Mouse (Mus musculus) liver, embryonic 15.5 days (tissue): ENCODE data around the gene Txndc9. TPM values are rescaled to one million over a fixed set of nuclear protein-coding genes. Genes with fewer than 3 reads are reported as not detected.
"Not testable (repeated sequence)": the region's sequence is repeated elsewhere in the genome, so short reads cannot be mapped to it uniquely, and the experiment has no call there.

Source experiments
- ATAC-seq: fragments of 200-750 bp; cut with Nextera tagmentation; 2 replicates; pipeline ENCODE4 v1.8.0; 2017; ENCODE audit warnings: moderate number of reproducible peaks, mild to moderate bottlenecking, moderate library complexity; ENCODE audit not compliant: insufficient read depth
- H3K27ac ChIP-seq: fragments of 300-500 bp; sonication (generic); replicated peaks from 2 replicates; pipeline ENCODE4 v1.5.1; 2015; ENCODE audit warnings: mild to moderate bottlenecking, inconsistent platforms
- H3K27me3 ChIP-seq: fragments of 300-500 bp; sonication (generic); 2 replicates; pipeline ENCODE4 v1.6.1; 2015; ENCODE audit warnings: mild to moderate bottlenecking, inconsistent platforms
- H3K36me3 ChIP-seq: fragments of 300-500 bp; sonication (generic); replicated peaks from 2 replicates; pipeline ENCODE4 v1.6.1; 2015; ENCODE audit warnings: moderate library complexity, mild to moderate bottlenecking, inconsistent platforms
- H3K4me1 ChIP-seq: fragments of 300-500 bp; sonication (generic); replicated peaks from 2 replicates; pipeline ENCODE4 v1.6.1; 2015; ENCODE audit warnings: inconsistent platforms
- H3K4me2 ChIP-seq: fragments of 300-500 bp; sonication (generic); 2 replicates; pipeline ENCODE4 v1.6.1; 2015; ENCODE audit warnings: moderate library complexity, mild to moderate bottlenecking, inconsistent platforms
- H3K4me3 ChIP-seq: fragments of 300-500 bp; sonication (generic); replicated peaks from 2 replicates; pipeline ENCODE4 v1.5.1; 2015; ENCODE audit warnings: mild to moderate bottlenecking, inconsistent platforms
- H3K9ac ChIP-seq: fragments of 300-500 bp; sonication (generic); 2 replicates; pipeline ENCODE4 v1.6.1; 2015; ENCODE audit warnings: moderate library complexity, mild to moderate bottlenecking, inconsistent platforms
- H3K9me3 ChIP-seq: fragments of 300-500 bp; sonication (generic); replicated peaks from 2 replicates; pipeline ENCODE4 v1.6.1; 2016; ENCODE audit warnings: inconsistent platforms
- WGBS: fragments of 180-500 bp; shearing (Covaris S2); methylation state at CpG from one replicate; pipeline ENCODE4 v1.1.7; 2015; ENCODE audit warnings: mixed read lengths; ENCODE audit not compliant: insufficient replicate concordance; 5-methylcytosine and 5-hydroxymethylcytosine counted together
- polyA plus RNA-seq: library from polyadenylated mRNA; unstranded; fragments of >200 nt; fragmentation: Nextera tagmentation; extraction: Ambion mirVana; gene quantifications from 2 replicates; pipeline ENCODE4 v1.2.1, GENCODE M21; 2015

The Txndc9 gene
- polyA plus RNA-seq, 1 experiment from 2014 or later = 60.3 TPM

- 66% methylated on average over 9 of the region's 9 CpGs for WGBS
- not testable (repeated sequence) for H3K4me1 ChIP-seq, ATAC-seq
Measured at GRCm38 (mm10) chr1:37976666-37977065, 21.0 kb downstream of the Txndc9 start.

GRCm38 (mm10) chr1:37971520-37971919 is 26.2 kb downstream of the Txndc9 start:
- Histone ChIP-seq H3K4me2 (no peak overlapping the region), H3K4me3 (no peak overlapping the region), H3K36me3 (no peaks in the 10 kb centered on the region), H3K9ac (no peak overlapping the region), H3K27ac (no peak overlapping the region), H3K4me1 (no peaks in the 10 kb centered on the region), H3K9me3 (no peaks in the 10 kb centered on the region), H3K27me3 (no peaks in the 10 kb centered on the region)
- no peak for ATAC-seq
- WGBS = 37% methylated on average over 4 of the region's 4 CpGs

More at GRCm38 (mm10) chr1:37976666-37977065, 21.0 kb downstream of the Txndc9 start:
- H3K36me3 ChIP-seq, H3K9me3 ChIP-seq, H3K4me2 ChIP-seq, H3K4me3 ChIP-seq, H3K27ac ChIP-seq, H3K9ac ChIP-seq, H3K27me3 ChIP-seq: not testable (repeated sequence)

DNA sequence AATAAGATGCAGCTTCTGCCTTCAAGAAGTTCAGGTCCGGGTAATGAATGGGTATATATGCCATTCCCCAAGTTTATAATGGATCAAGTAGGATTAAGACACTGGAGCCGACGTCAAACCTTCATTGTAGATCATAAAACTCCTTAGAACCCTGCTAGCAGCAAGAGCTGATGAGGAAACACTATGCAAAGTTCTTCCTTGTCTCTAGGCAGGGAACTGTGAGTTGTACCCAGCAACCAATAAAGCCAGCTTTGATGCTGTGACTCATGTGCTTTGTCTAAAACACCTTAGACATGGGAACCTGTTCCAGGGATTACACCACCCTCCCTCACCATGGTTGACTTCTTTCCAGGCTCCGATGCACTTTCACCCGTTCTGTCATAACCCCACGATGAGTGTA is 28.9 kb downstream of the Txndc9 start:
- Histone ChIP-seq H3K27ac (no peak overlapping the region), H3K9me3 (no peaks in the 10 kb centered on the region), H3K9ac (no peak overlapping the region), H3K36me3 (no peaks in the 10 kb centered on the region), H3K4me1 (no peaks in the 10 kb centered on the region), H3K4me3 (no peak overlapping the region), H3K27me3 (no peaks in the 10 kb centered on the region; the same call in 1 of the 2 replicates), H3K4me2 (no peak overlapping the region)
- 70% methylated on average over 6 of the region's 6 CpGs for WGBS
- ATAC-seq = no peak

DNA sequence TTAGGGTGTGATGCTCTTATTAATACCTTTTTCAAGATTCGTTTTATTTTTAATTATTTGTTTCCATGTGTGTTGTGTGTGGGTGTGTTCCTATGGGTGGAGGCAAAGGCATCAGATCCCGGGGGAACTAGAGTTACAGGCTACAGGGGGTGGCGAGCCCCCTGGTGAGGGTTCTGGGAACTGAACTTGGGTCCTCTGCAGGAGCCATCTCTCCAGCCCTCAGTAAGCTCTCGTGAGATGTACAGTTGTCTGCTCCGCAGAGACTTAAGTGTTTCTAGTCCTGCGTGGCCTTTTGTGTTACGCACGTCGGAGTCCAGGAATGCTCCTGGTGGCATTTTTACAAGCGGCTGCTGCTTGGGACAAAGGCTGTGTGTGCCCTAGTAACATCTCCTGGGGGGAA is 32.1 kb downstream of the Txndc9 start:
- Histone ChIP-seq H3K27me3 (no peaks in the 10 kb centered on the region; the same call in 1 of the 2 replicates), H3K4me2 (no peak overlapping the region), H3K9me3 (no peaks in the 10 kb centered on the region), H3K27ac (no peak overlapping the region), H3K4me1 (no peaks in the 10 kb centered on the region), H3K9ac (no peak overlapping the region), H3K36me3 (no peaks in the 10 kb centered on the region), H3K4me3 (no peak overlapping the region)
- WGBS = 61% methylated on average over 10 of the region's 10 CpGs
- ATAC-seq = no peak

GRCm38 (mm10) chr1:37959486-37959885 is 38.2 kb downstream of the Txndc9 start:
- Histone ChIP-seq H3K27ac (no peak overlapping the region), H3K9me3 (no peaks in the 10 kb centered on the region), H3K27me3 (no peaks in the 10 kb centered on the region), H3K9ac (no peak overlapping the region), H3K4me2 (no peak overlapping the region), H3K36me3 (no peaks in the 10 kb centered on the region), H3K4me3 (no peak overlapping the region), H3K4me1 (no peaks in the 10 kb centered on the region)
- ATAC-seq = no peak
- WGBS = 63% methylated on average over 5 of the region's 5 CpGs

- Histone ChIP-seq H3K27me3 (no peaks in the 10 kb centered on the region), H3K27ac (no peak overlapping the region), H3K4me1 (no peaks in the 10 kb centered on the region), H3K36me3 (no peaks in the 10 kb centered on the region), H3K9me3 (no peaks in the 10 kb centered on the region), H3K4me2 (no peak overlapping the region), H3K4me3 (no peak overlapping the region), H3K9ac (no peak overlapping the region)
- 47% methylated on average over 2 of the region's 2 CpGs for WGBS
- ATAC-seq = no peak
Measured at GRCm38 (mm10) chr1:37958516-37958915, 39.2 kb downstream of the Txndc9 start.

DNA sequence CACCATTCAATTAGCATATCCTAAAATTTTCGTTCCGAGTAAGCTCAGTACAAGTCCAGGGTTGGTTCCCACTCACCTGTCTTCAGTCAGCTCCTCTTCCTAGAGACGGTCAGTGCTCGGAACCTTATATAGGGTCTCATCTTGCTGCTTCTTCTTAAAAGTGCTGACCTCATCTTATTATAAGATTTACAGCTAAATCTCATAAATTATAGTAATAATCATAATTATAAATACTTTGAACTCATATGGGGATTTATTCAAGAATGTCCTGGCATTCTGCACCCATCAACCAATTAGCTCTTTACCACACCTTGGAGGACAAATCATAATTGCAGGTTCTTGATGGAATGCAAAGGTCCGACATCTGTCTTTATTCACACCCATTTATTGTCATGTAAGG is 40.0 kb downstream of the Txndc9 start, which contains the start of gene Lyg1:
Gene Lyg1 (minus strand): TSS at position 101 of the 400 bp plus-strand sequence.
- no peak within 1 kb of the TSS for H3K4me2 ChIP-seq
- no peak within 1 kb of the TSS for H3K4me3 ChIP-seq
- no peaks in the 10 kb centered on the region for H3K27me3 ChIP-seq
- ATAC-seq = no peak
- 61% methylated on average over 5 of the region's 5 CpGs for WGBS
- no peak within 1 kb of the TSS for H3K27ac ChIP-seq
- H3K4me1 ChIP-seq = no peaks in the 10 kb centered on the region
- no peaks in the 10 kb centered on the region for H3K36me3 ChIP-seq
- no peak within 1 kb of the TSS for H3K9ac ChIP-seq
- no peaks in the 10 kb centered on the region for H3K9me3 ChIP-seq

DNA sequence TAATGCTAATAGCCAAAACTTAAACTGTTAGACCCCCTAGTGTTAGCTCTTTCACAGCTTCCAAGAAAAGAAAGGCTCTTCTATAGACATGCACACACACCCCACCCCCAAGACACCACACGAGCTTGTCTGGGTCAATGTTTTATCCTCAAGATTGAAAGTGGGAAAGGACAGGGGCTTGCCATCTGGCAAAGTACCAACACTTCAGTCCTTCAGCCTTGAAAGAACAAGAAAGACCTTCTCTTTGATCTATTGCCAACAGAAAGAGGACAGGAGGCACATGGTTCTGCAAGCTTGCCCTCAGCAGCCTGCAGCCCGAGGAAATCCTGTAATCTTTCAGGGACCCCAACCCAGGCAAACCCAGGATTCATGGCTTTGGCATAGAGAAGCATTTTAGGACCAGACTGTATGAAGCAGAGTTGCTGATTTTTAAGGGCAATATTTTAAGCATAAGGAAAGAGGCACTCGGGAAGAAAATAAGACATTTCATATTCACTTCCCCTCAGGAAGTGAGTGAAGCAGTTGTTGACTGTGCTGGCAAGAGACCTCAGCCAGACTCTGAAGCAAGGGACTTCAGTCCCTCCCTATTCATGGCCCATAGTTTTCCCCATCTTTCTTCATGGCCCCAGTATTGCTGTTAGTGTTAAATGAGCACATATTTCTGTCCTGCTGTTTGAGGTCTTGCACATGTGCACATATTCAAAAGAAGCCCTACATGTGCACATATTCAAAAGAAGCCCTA is 40.8 kb downstream of the Txndc9 start:
- Histone ChIP-seq H3K36me3 (no peaks in the 10 kb centered on the region), H3K4me3 (no peak overlapping the region), H3K27me3 (no peaks in the 10 kb centered on the region), H3K4me1 (no peaks in the 10 kb centered on the region), H3K4me2 (no peak overlapping the region), H3K9me3 (no peaks in the 10 kb centered on the region), H3K27ac (no peak overlapping the region), H3K9ac (no peak overlapping the region)
- WGBS = 15% methylated on average over 3 of the region's 3 CpGs
- ATAC-seq = no peak

DNA sequence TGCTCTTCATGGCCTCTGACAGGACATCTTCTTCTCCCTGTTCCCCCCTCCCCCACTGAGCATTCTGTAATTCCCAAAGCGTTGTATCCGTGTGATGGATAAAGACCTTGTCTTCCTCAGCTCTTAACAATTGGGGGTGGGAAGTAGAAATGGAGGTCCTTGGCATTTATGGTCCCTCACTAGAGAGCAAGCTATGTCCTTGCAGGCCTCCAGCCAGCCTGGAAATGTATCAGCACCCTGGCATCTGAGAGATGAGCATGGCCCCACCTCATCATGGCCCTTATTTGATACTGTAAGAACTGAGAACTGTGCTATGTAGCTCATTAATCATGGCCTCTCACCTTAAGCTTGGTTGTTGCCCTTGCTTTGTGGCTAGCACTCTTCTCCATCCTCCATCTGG is 42.4 kb downstream of the Txndc9 start:
- Histone ChIP-seq H3K9me3 (no peaks in the 10 kb centered on the region), H3K4me1 (no peaks in the 10 kb centered on the region), H3K4me2 (no peak overlapping the region), H3K27me3 (no peaks in the 10 kb centered on the region), H3K36me3 (no peaks in the 10 kb centered on the region), H3K4me3 (no peak overlapping the region), H3K27ac (no peak overlapping the region), H3K9ac (no peak overlapping the region)
- 74% methylated on average over 2 of the region's 2 CpGs for WGBS
- no peak for ATAC-seq

GRCm38 (mm10) chr1:37954786-37955185 is 42.9 kb downstream of the Txndc9 start:
- H3K4me2 ChIP-seq = no peak overlapping the region
- H3K4me3 ChIP-seq = no peak overlapping the region
- H3K9ac ChIP-seq = no peak overlapping the region
- H3K27me3 ChIP-seq = no peaks in the 10 kb centered on the region
- H3K4me1 ChIP-seq = no peaks in the 10 kb centered on the region
- H3K9me3 ChIP-seq = no peaks in the 10 kb centered on the region
- no peak for ATAC-seq
- WGBS = 61% methylated on average over 7 of the region's 7 CpGs
- H3K27ac ChIP-seq = no peak overlapping the region
- no peaks in the 10 kb centered on the region for H3K36me3 ChIP-seq

DNA sequence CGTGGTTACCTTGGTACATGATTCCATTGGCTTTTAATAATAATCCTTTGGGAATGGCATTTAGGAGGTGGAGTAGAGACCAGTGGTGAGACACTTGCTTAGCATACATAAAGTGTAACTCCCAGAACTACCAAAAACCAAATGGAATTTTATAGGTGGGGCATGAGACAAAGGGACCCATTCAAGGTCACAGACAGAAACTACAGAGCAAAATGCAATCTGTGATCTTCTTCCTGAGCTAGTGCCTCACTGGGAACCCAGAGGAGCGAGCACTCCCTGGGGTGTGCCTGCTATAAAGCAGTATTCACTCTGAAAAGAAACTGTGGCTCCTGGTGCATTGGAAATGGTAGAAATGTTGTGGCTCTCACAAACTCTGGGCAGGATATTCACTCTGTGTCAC is 48.8 kb downstream of the Txndc9 start:
- Histone ChIP-seq H3K4me1 (no peaks in the 10 kb centered on the region), H3K36me3 (no peaks in the 10 kb centered on the region), H3K4me2 (no peak overlapping the region), H3K9ac (no peak overlapping the region), H3K9me3 (no peaks in the 10 kb centered on the region), H3K27me3 (no peaks in the 10 kb centered on the region), H3K4me3 (no peak overlapping the region), H3K27ac (no peak overlapping the region)
- 50% methylated on average over 2 of the region's 2 CpGs for WGBS
- no peak for ATAC-seq
